Mouse (Mus musculus) small intestine, adult 2 months (tissue): ENCODE results near the gene Atl3.

Experiments used
- CTCF ChIP-seq: fragments of 200-500 bp; IDR thresholded peaks from 2 replicates; pipeline ENCODE4 v1.5.1; 2012; ENCODE audit warnings: low read depth, mild to moderate bottlenecking, control low read depth, inconsistent platforms, low read length, moderate library complexity, mixed read lengths; ENCODE audit not compliant: insufficient replicate concordance, insufficient read length; ENCODE audit errors: extremely low read depth
- POLR2A ChIP-seq: fragments of 200-500 bp; IDR thresholded peaks from 2 replicates; pipeline ENCODE4 v1.6.1; 2012; ENCODE audit warnings: low read depth, mild to moderate bottlenecking, control low read depth, inconsistent platforms, low read length, moderate library complexity

- TF ChIP-seq CTCF (no peak), POLR2A (no peak)
Observed at GRCm38 (mm10) chr19:7445105-7445504, 48.7 kb upstream of the Atl3 start.
